Mouse (Mus musculus) CH12.LX (cell line): ENCODE data around the gene Lima1.

Experiments used
- CHD1 ChIP-seq: IDR thresholded peaks from 2 replicates; pipeline ENCODE4 v1.6.1; 2012; ENCODE audit warnings: low read depth, low read length, improper control_type of control experiment, inconsistent platforms
- CTCF ChIP-seq, 2 experiments: IDR thresholded peaks in 1 of 2; conservative IDR thresholded peaks in 1 of 2; 2 replicates each; pipeline ENCODE4 v1.5.1; 2011 to 2012; ENCODE audit warnings: low read depth in 2 of 2, low read length in 2 of 2, improper control_type of control experiment in 1 of 2, inconsistent platforms in 1 of 2, mild to moderate bottlenecking in 1 of 2, moderate library complexity in 1 of 2
- EP300 ChIP-seq: IDR thresholded peaks from 2 replicates; pipeline ENCODE4 v1.6.1; 2011; ENCODE audit warnings: low read length, improper control_type of control experiment
- KAT2A ChIP-seq: IDR thresholded peaks from 2 replicates; pipeline ENCODE4 v1.6.1; 2012; ENCODE audit warnings: low read length, improper control_type of control experiment, inconsistent platforms; ENCODE audit not compliant: insufficient replicate concordance
- MXI1 ChIP-seq: IDR thresholded peaks from 2 replicates; pipeline ENCODE4 v1.6.1; 2011; ENCODE audit warnings: mild to moderate bottlenecking, low read depth, low read length, improper control_type of control experiment
- POLR2A ChIP-seq: IDR thresholded peaks from 2 replicates; pipeline ENCODE4 v1.6.1; 2011; ENCODE audit warnings: low read depth, mild to moderate bottlenecking, improper control_type of control experiment, low read length
- POLR2AphosphoS2 ChIP-seq: IDR thresholded peaks from 2 replicates; pipeline ENCODE4 v1.6.1; 2011; ENCODE audit warnings: low read depth, low read length, improper control_type of control experiment
- RCOR1 ChIP-seq: conservative IDR thresholded peaks from 2 replicates; pipeline ENCODE4 v1.6.1; 2012; ENCODE audit warnings: low read depth, mild to moderate bottlenecking, inconsistent platforms, low read length, improper control_type of control experiment
- USF1 ChIP-seq: IDR thresholded peaks from 2 replicates; pipeline ENCODE4 v1.6.1; 2014; ENCODE audit warnings: low read depth, mild to moderate bottlenecking, inconsistent platforms, low read length, improper control_type of control experiment
- USF2 ChIP-seq: conservative IDR thresholded peaks from 2 replicates; pipeline ENCODE4 v1.6.1; 2011; ENCODE audit warnings: low read depth, low read length, improper control_type of control experiment
- ZKSCAN1 ChIP-seq: IDR thresholded peaks from 2 replicates; pipeline ENCODE4 v1.6.1; 2012; ENCODE audit warnings: low read depth, inconsistent platforms, low read length, improper control_type of control experiment, borderline replicate concordance
- ZMIZ1 ChIP-seq: IDR thresholded peaks from 2 replicates; pipeline ENCODE4 v1.6.1; 2012; ENCODE audit warnings: low read depth, mild to moderate bottlenecking, inconsistent platforms, low read length, improper control_type of control experiment
- ZNF384 ChIP-seq: IDR thresholded peaks from 2 replicates; pipeline ENCODE4 v1.6.1; 2012; ENCODE audit warnings: low read depth, low read length, improper control_type of control experiment, inconsistent platforms

DNA sequence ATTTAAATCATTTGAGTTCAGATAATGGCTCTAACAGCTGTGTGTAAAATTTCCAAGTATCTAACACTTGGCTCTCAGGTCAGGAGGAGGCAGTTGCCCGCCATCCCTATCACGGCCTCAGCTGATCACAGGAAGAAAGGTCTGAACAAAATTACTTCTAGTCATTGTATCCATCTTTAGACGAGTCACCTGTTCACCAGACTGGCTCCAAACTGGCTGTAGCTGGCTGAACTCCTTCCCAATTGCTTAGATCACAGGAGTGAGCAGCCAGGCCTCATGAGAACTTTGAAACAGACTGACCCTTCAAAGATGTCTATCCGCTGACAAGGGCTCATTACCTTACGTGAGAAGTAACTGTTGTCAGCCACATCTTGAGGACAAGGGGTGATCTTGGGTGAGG is 28.0 kb upstream of the Lima1 start:
- TF ChIP-seq CTCF (conservative IDR thresholded peaks at IDR 0.05 in 1 of 2, IDR thresholded peaks at IDR 0.05 in 1 of 2; ENCODE audit: low read depth in 2 of 2, low read length in 2 of 2) (no peak), ZKSCAN1 (no peak), KAT2A (no peak), EP300 (no peak), ZNF384 (no peak), USF2 (no peak), POLR2AphosphoS2 (no peak), POLR2A (no peak), MXI1 (no peak), CHD1 (no peak), USF1 (no peak), ZMIZ1 (no peak), RCOR1 (no peak)
